Mouse (Mus musculus) layer of hippocampus, adult 2 months (tissue): Measurements from ENCODE around the gene Trafd1. TPM values are rescaled to one million over a fixed set of nuclear protein-coding genes. Genes with fewer than 3 reads are reported as not detected.
A peak's percentile ranks its signal among the peaks of the same experiment; 100 is the strongest.
"Not testable (repeated sequence)": the region's sequence is repeated elsewhere in the genome, so short reads cannot be mapped to it uniquely, and the experiment has no call there.

Source experiments
- DNase-seq, 2 experiments: peaks; one replicate each; pipeline ENCODE4 v3.0.0; 2022; ENCODE audit warnings: low spot score in 2 of 2
- H3K27ac ChIP-seq: fragments of 200-600 bp; 2 replicates; pipeline ENCODE4 v1.8.1; 2022
- H3K4me3 ChIP-seq: fragments of 200-600 bp; 2 replicates; pipeline ENCODE4 v1.8.1; 2022; ENCODE audit warnings: mild to moderate bottlenecking
- CTCF ChIP-seq: fragments of 200-600 bp; conservative IDR thresholded peaks from 2 replicates; pipeline ENCODE4 v1.8.1; 2022; ENCODE audit warnings: antibody characterized with exemption, mild to moderate bottlenecking, moderate library complexity
- total RNA-seq, 2 experiments: library from RNA; stranded (reverse); gene quantifications; 2 replicates each; pipeline ENCODE4 v1.2.3; 2021

Trafd1 gene
- total RNA-seq, 2 experiments from 2014 or later, result 79.8 to 82.8 TPM

GRCm38 (mm10) chr5:121336776-121337175, 48.7 kb downstream of the Trafd1 start:
- no peak overlapping the region for H3K27ac ChIP-seq

DNA sequence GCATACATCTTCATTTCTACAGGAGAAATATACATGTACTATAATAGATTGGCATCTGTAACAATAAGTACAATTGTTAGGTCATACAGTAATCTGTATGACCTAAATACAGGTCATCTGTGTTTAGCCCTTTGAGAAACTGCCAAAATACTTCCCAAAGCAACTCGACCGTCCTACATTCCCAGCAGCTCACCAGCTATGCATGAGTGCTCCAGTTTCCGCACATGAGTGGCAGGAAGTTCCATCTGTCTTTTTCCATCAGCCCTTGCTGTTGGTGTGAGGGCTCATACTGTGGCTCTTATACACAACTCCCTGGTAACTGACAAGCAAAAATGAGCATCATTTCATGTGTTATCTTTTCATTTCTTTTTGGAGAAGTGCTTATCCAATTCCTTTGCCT, 49.4 kb downstream of the Trafd1 start:
- no peak for TF ChIP-seq CTCF
- Histone ChIP-seq H3K4me3 (no peak overlapping the region), H3K27ac (0 out of 2 replicates have a peak overlapping the region, but pooled peaks have one; percentile 10)

More at GRCm38 (mm10) chr5:121336776-121337175, 48.7 kb downstream of the Trafd1 start:
- H3K4me3 ChIP-seq, result no peak overlapping the region
- DNase-seq, result no peak
- TF ChIP-seq CTCF, result no peak

DNA sequence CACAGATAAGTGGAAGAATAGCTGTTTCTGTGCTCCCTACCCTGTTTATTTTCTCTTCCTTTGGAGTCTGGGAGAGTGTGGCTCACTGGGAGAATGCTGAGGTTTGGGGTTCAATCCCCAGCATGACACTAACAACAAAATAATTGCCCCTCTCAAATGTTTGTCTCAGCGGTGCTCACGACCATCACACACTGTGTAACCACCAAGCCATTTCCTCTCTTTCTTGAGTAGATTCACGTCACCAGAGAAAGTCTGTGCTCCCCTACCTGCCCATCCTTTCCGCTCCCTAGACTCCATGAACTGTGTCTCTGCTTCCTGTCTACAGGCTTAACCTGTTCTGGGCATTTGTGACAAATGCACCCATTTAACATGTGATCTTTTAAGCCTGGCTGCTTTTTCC, 50.0 kb downstream of the Trafd1 start:
- no peak overlapping the region for H3K4me3 ChIP-seq
- H3K27ac ChIP-seq, result no peak overlapping the region
- no peak for TF ChIP-seq CTCF
- no peak for DNase-seq

More for the DNA sequence above, 49.4 kb downstream of the Trafd1 start:
- no peak for DNase-seq

DNA sequence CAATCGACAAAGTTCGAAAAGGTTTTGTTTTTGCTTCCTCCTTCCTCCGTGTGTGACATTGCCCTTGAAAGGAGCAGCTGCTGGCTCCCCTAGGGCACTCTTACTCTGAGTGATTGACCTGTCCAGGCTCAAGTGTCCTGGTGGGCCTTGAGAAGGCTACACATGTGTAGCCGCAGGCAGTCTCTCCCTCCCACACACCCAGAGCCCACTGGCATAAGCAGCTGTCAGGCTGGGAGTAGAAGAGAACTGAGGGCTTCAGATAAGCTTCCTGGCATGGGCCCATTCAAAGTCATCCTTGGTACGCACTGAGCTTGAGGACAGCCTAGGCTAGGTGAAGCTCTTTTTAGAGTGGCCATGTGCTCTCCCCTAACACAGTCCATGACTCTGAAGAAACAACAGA, 51.0 kb downstream of the Trafd1 start:
- TF ChIP-seq CTCF, result no peak
- no peak overlapping the region for H3K27ac ChIP-seq
- DNase-seq, result no peak
- no peak overlapping the region for H3K4me3 ChIP-seq

GRCm38 (mm10) chr5:121333976-121334375, 51.5 kb downstream of the Trafd1 start:
- no peak overlapping the region for H3K27ac ChIP-seq
- DNase-seq, result no peak
- TF ChIP-seq CTCF, result no peak
- H3K4me3 ChIP-seq, result no peak overlapping the region

DNA sequence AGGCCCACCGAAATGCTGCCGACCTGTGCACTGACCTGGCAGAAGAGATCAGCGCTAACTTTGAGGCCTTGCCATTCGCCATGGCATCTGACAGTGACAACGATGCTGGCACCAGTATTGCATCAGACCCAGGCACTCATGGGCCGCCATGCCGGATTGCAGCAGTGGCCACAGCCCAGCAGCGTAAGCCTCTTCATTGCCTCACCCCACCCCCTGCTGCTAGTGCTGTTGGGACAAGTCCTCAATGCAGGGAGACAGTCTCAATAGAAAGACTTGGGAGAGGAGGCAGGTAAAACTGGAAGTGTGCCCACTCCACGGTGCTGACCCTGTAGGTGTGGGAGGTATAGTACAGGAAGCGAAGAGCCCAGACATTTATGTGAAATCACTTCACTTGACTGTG, 53.7 kb downstream of the Trafd1 start:
- Histone ChIP-seq H3K4me3 (no peak overlapping the region), H3K27ac (no peak overlapping the region)
- no peak for TF ChIP-seq CTCF
- no peak for DNase-seq

DNA sequence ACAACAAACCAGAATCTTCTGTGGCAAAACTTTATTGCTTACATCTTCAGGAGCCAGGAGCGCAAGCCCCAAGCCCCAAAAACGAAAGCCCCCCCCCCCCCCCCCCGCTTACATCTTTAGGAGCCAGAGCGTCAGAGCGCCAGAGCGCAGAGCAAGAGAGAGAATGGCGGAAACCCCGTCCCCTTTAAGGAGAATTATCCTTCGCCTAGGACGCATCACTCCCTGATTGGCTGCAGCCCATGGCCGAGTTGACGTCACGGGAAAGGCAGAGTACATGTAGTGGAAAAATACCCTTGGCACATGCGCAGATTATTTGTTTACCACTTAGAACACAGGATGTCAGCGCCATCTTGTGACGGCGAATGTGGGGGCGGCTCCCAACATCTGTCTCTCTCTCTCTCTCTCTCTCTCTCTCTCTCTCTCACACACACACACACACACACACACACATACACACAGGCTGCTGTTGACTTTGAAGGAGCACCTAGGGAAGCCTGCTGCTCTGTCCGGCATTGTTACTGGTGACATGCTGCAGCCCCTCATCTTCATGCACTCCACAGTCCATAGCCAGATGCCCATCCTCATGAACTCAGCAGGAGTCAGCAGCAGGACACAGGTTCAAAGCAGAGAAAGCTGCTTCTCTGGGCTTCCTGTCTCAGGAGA, 55.1 kb downstream of the Trafd1 start:
- peak overlapping the region; percentile 65 for H3K27ac ChIP-seq
- H3K4me3 ChIP-seq, DNase-seq: not testable (repeated sequence)

- DNase-seq, result no peak
- TF ChIP-seq CTCF, result no peak
- Histone ChIP-seq H3K4me3 (no peak overlapping the region; the same call in 1 of the 2 replicates), H3K27ac (peak overlapping the region; percentile 74)
Observed at GRCm38 (mm10) chr5:121329333-121330058, 55.9 kb downstream of the Trafd1 start.

DNA sequence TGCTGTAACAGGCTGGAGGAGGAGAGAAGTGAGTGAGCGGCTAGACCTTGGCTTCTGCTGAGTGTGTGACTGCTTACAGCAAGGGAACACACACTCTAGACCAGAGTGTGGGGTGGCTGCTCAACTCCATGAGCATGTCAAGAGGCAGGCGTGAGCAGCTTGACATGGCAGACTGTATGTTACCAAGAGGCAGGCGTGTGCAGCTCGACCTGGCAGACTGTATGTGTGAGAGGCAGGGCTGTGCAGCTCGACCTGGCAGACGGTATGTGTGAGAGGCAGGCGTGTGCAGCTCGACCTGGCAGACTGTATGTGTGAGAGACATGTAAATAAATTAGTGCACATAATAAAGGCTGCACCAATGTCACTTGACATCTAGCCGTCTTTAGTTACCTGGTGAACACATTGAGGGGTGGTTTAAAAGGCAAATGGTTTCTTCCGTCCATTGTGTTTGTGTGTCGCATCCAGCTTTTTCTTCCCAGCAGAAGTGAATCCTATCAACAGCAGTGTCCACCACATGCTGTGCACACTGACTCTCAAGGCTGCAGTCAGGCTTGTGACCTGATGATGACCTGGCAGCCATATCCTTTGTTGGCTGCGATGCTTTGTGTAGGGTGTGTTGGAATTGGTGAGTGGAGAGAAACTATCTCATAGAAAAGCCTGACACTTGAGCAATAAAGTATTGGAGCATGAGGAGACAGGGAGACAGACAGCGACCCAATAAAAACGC, 59.2 kb downstream of the Trafd1 start:
- no peak overlapping the region for H3K4me3 ChIP-seq
- no peak for DNase-seq
- TF ChIP-seq CTCF, result no peak
- H3K27ac ChIP-seq, result no peak overlapping the region; the same call in 1 of the 2 replicates

Other genes starting within 250 kb of the Trafd1 start
- gene Ptpn11, start 194.2 kb downstream of the Trafd1 start, total RNA-seq, result 10 to 100 TPM; 94.9 to 97.9 TPM
- gene Rpl6, start 181.2 kb downstream of the Trafd1 start, total RNA-seq, result 100 to 1,000 TPM; 472 to 483 TPM
- gene Hectd4, start 165.4 kb downstream of the Trafd1 start, total RNA-seq, result 100 to 1,000 TPM; 170 to 175 TPM
- gene Naa25, start 12.3 kb upstream of the Trafd1 start, total RNA-seq, result 10 to 100 TPM; 37.2 to 40.9 TPM
- gene Tmem116, start 66.3 kb upstream of the Trafd1 start, total RNA-seq, result 1 to 10 TPM; 7.7 to 8.6 TPM
- 100 to 1,000 TPM; 127 to 144 TPM for gene Erp29, start 66.9 kb upstream of the Trafd1 start, total RNA-seq
- gene Adam1b, start 117.8 kb upstream of the Trafd1 start, total RNA-seq, result not detected
- 10 to 100 TPM; 17.7 to 22.9 TPM for gene Adam1a, start 159.8 kb upstream of the Trafd1 start, total RNA-seq
- gene Gm42878, start 159.8 kb upstream of the Trafd1 start, total RNA-seq, result not detected
- gene Mapkapk5, start 160.3 kb upstream of the Trafd1 start, total RNA-seq, result 10 to 100 TPM; 68.1 to 76.2 TPM
- 100 to 1,000 TPM; 125 to 134 TPM for gene Aldh2, start 208.2 kb upstream of the Trafd1 start, total RNA-seq
- 1 to 10 TPM; 5.5 to 6.8 TPM for gene Acad12, start 233.3 kb upstream of the Trafd1 start, total RNA-seq